Mouse (Mus musculus) gastrocnemius, postnatal 10 days (tissue): ENCODE results near the gene Khnyn. TPM values are rescaled to one million over a fixed set of nuclear protein-coding genes. Genes with fewer than 3 reads are reported as not detected.

Source experiments
- DNase-seq: peaks from one replicate; pipeline ENCODE4 v3.0.0; 2021; ENCODE audit warnings: mixed read lengths
- total RNA-seq, 2 experiments: library from RNA; stranded (reverse); gene quantifications; 2 replicates each; pipeline ENCODE4 v1.2.3; 2021

Khnyn gene
- total RNA-seq, 2 experiments from 2014 or later = 8.0 to 11.6 TPM

- DNase-seq = peak; percentile 66
Measured at GRCm38 (mm10) chr14:55918240-55919082, 33.7 kb downstream of the Khnyn start.

- DNase-seq = no peak
Measured at GRCm38 (mm10) chr14:55922475-55923232, 37.9 kb downstream of the Khnyn start.

- DNase-seq = no peak
Measured at GRCm38 (mm10) chr14:55926847-55927246, 42.1 kb downstream of the Khnyn start.

- DNase-seq = no peak
Measured at GRCm38 (mm10) chr14:55929263-55929997, 44.7 kb downstream of the Khnyn start.

- no peak for DNase-seq
Measured at GRCm38 (mm10) chr14:55933586-55933985, 48.8 kb downstream of the Khnyn start.

GRCm38 (mm10) chr14:55940070-55940800 lies 55.5 kb downstream of the Khnyn start:
- DNase-seq = no peak

GRCm38 (mm10) chr14:55943601-55944000 lies 58.9 kb downstream of the Khnyn start:
- DNase-seq = no peak

GRCm38 (mm10) chr14:55944575-55944974 lies 59.8 kb downstream of the Khnyn start, which contains the start of gene Cma1:
Gene Cma1, minus strand, starts transcription at chr14:55944675.
- no peak for DNase-seq

- DNase-seq = no peak
Measured at GRCm38 (mm10) chr14:55946269-55946969, 61.7 kb downstream of the Khnyn start.

Other genes starting within 250 kb of the Khnyn start
- gene Ipo4, start 249.0 kb upstream of the Khnyn start, total RNA-seq = 10 to 100 TPM; 68.3 to 77.1 TPM
- gene Gm49378, start 247.1 kb upstream of the Khnyn start, total RNA-seq = 1 to 10 TPM; 1.1 to 2.7 TPM
- 10 to 100 TPM; 29.2 to 33.2 TPM for gene Tm9sf1, start 241.1 kb upstream of the Khnyn start, total RNA-seq
- gene Tssk4, start 234.8 kb upstream of the Khnyn start, total RNA-seq = 1 to 10 TPM in 1 of 2 experiments, under 1 TPM in 1; 0.54 to 1.1 TPM
- gene Mdp1, start 224.4 kb upstream of the Khnyn start, total RNA-seq = 10 to 100 TPM; 20.9 to 22.2 TPM
- gene Gmpr2, start 213.0 kb upstream of the Khnyn start, total RNA-seq = 1 to 10 TPM; 5.9 to 8.6 TPM
- gene Nedd8, start 212.8 kb upstream of the Khnyn start, total RNA-seq = 100 to 1,000 TPM; 242 to 253 TPM
- 10 to 100 TPM; 11.7 to 14.9 TPM for gene Tinf2, start 203.1 kb upstream of the Khnyn start, total RNA-seq
- under 1 TPM; 0.19 to 0.50 TPM for gene Tgm1, start 171.0 kb upstream of the Khnyn start, total RNA-seq
- gene Rabggta, start 162.7 kb upstream of the Khnyn start, total RNA-seq = 10 to 100 TPM in 1 of 2 experiments, 1 to 10 TPM in 1; 9.4 to 10.2 TPM
- gene Dhrs1, start 139.3 kb upstream of the Khnyn start, total RNA-seq = 10 to 100 TPM; 33.2 to 33.3 TPM
- 10 to 100 TPM; 13.4 to 15.2 TPM for gene Nop9, start 139.3 kb upstream of the Khnyn start, total RNA-seq
- not detected for gene Cideb, start 126.5 kb upstream of the Khnyn start, total RNA-seq
- under 1 TPM; 0.07 to 0.14 TPM for gene Ltb4r2, start 123.5 kb upstream of the Khnyn start, total RNA-seq
- under 1 TPM; 0.16 to 0.61 TPM for gene Ltb4r1, start 119.0 kb upstream of the Khnyn start, total RNA-seq
- gene Adcy4, start 100.9 kb upstream of the Khnyn start, total RNA-seq = 1 to 10 TPM; 5.9 to 9.4 TPM
- gene Ripk3, start 96.1 kb upstream of the Khnyn start, total RNA-seq = 1 to 10 TPM; 3.9 to 4.2 TPM
- 10 to 100 TPM in 1 of 2 experiments, 1 to 10 TPM in 1; 9.3 to 14.8 TPM for gene Nfatc4, start 61.8 kb upstream of the Khnyn start, total RNA-seq
- gene Nynrin, start 30.9 kb upstream of the Khnyn start, total RNA-seq = 10 to 100 TPM in 1 of 2 experiments, 1 to 10 TPM in 1; 9.3 to 15.3 TPM
- under 1 TPM; 0.16 to 0.29 TPM for gene Cbln3, start 555 bp upstream of the Khnyn start, total RNA-seq
- gene Sdr39u1, start 15.3 kb downstream of the Khnyn start, total RNA-seq = 10 to 100 TPM; 73.3 to 82.4 TPM
- 10 to 100 TPM; 18.2 to 18.8 TPM for gene Cma1, start 59.7 kb downstream of the Khnyn start, total RNA-seq
- 1 to 10 TPM in 1 of 2 experiments, under 1 TPM in 1; 0.65 to 1.5 TPM for gene Cma2, start 66.0 kb downstream of the Khnyn start, total RNA-seq
- not detected for gene Mcpt1, start 133.0 kb downstream of the Khnyn start, total RNA-seq
- not detected for gene Mcpt9, start 145.5 kb downstream of the Khnyn start, total RNA-seq
- not detected for gene Mcpt2, start 157.1 kb downstream of the Khnyn start, total RNA-seq
- gene Mcpt4, start 177.4 kb downstream of the Khnyn start, total RNA-seq = 10 to 100 TPM; 12.7 to 13.9 TPM
- gene Mcpt8, start 200.3 kb downstream of the Khnyn start, total RNA-seq = under 1 TPM in 1 of 2 experiments, not detected in 1; 0.43 TPM
- under 1 TPM in 1 of 2 experiments, not detected in 1; 0.97 TPM for gene Ctsg, start 217.6 kb downstream of the Khnyn start, total RNA-seq
- not detected for gene Gzme, start 235.7 kb downstream of the Khnyn start, total RNA-seq
- not detected for gene Gzmd, start 247.7 kb downstream of the Khnyn start, total RNA-seq